Mouse (Mus musculus): ENCODE results near the gene Fbxo2.
"Not testable (repeated sequence)": the region's sequence is repeated elsewhere in the genome, so short reads cannot be mapped to it uniquely, and the experiment has no call there.

Fbxo2 gene

DNA sequence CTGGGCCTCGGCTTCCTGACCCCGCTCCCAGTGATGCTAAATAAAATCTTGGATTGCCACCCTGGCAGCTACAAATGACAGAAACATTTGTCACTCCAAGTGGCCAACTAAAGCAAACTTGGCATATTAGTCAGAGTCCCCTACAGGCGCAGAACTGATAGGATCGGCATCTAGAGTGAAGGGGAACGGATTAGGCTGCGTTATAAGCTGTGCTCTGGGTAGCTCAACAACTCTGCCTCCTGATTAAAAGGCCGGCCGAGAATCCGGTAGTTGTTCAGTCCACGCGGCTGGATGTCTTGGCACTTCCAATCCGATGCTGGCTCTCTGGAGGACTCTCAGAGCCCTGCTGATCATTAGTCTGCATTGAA, 14.1 kb downstream of the Fbxo2 start:
- DNase-seq (ENCODE audit: low spot score) = no peak

DNA sequence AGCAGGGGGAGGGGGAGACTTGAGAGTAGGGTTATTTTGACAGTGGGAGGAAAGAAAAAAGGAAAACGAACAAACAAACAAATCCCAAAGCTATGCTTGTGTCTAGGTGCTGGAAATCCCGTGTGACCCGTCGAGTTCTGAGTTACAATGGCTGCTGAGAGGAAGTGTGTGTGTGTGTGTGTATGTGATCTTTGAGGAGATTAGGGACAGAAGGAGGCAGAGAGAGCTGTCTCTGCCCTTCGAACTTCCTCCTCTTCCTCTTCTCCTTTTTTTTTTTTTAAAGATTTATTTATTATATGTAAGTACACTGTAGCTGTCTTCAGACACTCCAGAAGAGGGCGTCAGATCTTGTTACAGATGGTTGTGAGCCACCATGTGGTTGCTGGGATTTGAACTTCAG, 16.2 kb downstream of the Fbxo2 start:
- DNase-seq (ENCODE audit: low spot score) = not testable (repeated sequence)

DNA sequence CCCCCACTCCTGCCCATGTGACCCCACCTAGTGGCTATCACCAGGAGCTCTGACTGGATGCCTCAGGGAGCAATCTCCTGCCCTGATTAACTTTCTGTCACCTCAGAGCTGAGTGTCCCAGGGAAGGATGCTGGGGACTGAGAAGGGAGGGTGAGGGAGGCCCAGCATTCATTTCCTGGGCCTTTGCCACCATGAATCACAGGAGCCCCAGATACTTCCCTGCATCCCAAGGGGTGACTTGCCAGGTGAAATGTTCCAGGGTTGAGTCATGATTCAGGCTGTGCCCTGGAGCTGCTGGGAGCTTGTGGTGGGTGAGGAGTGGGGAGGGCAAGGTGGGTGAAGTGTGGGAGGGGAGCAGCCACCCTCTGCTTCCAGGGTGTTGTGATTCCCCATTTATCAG, 17.3 kb downstream of the Fbxo2 start:
- no peak for DNase-seq (ENCODE audit: low spot score)

DNA sequence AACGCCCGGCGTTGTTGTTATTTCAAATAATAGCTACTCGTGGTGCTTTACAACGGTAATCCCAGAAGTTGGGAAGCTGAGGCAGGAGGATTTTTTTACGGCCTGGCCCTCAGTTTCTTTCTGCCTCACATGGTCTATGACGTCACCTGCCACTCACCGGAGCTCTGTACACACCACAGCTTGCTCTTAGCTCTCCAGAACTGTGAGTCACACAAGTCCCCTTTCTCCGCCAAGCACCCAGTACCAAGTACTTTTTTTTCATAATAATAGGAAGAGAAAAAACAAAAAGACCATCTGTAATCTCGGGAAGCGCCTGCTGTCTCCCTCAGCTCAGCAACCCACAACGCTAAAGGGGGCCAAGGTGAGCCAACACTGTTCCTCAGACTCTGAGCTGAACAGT, 21.1 kb downstream of the Fbxo2 start:
- no peak for DNase-seq (ENCODE audit: low spot score)

DNA sequence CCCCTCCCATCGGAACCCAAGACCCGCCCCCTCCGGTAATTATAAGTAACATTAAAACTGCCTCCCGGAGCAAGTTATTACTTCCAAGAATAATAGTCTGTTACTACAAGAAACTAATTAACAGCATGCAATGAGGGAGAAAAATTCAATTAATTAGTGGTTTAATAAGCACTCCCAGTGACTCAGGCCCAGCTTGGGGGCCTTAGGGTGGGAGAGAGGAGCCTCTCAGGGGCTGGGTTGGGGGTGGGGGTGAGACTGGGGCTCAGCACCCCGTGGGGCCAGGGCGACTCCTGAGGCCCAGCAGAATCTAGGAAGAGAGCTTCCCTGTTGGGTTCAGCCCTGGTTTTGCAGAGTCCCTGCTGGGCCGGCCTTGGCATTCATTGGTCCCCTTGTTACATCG, 21.9 kb downstream of the Fbxo2 start:
- no peak for DNase-seq (ENCODE audit: low spot score)

DNA sequence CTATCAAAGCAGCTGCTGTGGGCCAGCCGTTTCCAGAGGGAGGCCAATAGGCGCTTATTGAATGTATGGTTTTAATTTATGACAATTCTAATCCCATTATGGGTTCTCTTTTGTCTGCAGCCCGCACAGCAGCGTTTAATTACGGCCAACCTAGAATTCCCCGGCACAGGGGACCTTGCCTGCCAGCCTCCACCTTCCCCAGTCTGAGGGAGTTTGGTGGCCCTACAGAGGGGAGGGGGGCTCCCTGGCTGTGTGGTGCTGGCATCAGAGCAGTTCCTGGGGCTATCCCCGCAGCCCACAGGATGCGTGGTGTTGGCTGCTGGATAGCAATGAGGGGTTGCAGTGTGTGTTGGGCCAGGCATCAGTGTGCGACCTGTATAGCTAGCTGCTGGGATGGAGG, 24.1 kb downstream of the Fbxo2 start:
- DNase-seq (ENCODE audit: low spot score) = no peak

DNA sequence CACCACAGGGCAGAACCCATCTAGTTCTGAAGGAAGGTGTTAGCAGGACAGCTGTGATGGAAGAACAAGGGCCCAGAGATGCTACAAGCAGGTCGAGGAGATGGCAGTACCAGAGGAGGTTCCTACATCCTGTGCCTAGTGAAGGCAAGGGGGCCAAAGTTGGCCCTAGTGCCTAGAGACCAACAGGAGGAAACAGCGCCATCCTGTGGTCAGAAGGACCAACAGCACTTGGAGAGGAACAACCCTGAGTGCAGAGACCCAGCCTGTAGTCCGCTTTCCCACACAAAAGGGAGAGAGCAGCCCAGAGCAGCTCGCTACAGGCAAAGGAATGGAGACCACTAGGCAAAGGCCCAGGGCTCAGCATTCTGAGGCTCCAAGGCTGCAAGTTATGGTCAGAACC, 25.4 kb downstream of the Fbxo2 start:
- no peak for DNase-seq (ENCODE audit: low spot score)

DNA sequence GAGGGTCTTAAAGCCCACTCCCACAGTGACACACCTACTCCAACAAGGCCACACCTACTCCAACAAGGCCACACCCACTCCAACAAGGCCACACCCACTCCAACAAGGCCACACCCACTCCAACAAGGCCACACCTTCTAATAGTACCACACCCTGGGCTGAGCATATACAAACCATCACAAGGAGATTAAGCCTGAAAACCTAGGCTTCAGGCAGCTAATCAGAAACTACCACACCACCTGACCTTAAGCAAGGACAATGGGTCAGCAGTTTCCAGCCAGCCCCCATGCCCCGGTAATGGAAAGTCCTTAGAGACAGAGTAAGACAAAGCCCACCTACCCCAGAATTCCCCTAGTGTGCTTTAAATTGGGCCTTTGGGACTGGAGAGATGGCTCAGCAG, 28.3 kb downstream of the Fbxo2 start:
- not testable (repeated sequence) for DNase-seq (ENCODE audit: low spot score)

DNA sequence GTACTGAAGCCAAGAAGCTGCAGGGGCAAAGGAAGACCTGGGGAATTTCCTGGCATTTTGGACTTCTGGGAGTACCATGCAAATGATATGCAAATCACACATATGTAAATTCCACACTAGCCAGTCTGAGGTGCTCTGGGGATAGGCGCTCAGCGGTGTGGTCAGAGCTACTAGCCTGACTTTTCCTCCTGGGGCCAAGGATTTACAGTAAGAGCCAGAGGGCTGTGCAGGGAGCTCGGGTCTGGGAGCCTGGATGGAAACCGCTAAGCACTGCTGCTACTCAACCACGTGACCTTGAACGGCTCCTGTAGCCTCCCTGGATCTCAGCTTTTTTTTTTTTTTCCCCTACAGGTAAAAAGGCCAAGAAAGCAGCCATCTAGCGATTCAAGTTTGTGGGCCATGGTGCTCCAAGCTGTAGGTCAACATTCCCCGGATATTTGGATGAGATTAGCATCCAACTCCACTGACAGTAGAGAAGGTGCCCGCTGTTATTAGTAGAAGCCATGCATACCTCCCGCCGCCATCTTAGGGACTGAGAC, 32.4 kb downstream of the Fbxo2 start:
- DNase-seq (ENCODE audit: low spot score) = no peak

DNA sequence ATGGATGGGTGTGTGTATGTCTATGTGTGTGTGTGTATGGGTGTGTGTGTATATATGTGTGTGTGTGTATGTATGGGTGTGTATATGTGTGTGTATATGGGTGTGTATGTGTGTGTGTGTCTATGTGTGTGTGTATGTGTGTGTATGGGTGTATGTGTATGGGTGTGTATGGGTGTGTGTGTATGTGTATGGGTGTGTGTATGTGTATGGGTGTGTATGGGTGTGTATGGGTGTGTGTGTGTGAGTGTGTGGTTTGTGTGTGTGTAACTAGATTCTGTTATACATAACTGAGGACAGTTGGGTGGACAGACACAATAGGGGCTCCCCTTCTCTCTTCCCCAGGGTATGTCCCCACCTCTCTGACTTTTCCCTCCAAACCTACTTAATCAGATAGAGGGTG, 34.0 kb downstream of the Fbxo2 start:
- DNase-seq (ENCODE audit: low spot score) = no peak

DNA sequence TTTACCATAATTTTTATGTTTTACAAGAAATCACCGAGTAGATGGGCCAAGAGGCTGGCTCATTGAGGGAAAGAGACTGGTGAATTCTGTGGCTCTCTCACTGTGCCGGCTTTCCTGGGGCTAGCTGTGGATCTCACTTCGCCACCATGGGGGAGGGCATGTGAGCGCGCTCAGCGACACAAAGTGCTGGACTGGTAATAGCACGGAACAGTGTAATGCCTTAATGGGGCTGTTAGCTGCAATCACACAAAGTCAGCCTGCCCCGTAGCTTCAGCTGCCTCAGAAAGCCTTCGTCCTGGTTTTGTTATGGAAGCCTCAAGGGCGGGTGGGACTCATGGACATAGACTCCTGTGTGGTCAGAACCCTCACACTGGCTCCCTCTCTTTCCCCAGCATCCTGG, 38.3 kb downstream of the Fbxo2 start:
- DNase-seq (ENCODE audit: low spot score) = no peak

DNA sequence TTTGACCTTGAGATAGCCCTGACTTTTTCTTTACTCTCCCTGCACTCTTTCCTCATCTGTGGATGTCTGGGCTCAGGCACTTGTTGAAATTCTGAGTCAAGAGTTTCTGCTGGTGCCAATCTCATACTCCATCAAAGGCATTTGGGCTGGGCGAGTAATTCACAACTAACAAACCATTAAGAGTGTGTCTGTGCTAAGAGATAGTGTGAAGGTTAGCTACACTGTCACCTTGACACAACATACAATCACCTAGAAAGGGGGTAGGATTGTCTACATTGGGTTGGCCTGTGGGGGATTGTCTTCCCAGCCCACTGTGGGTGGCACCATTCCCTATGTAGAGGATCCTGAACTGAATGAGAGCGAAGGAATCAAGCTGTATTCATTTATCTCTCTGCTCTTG, 43.1 kb downstream of the Fbxo2 start:
- DNase-seq (ENCODE audit: low spot score) = peak; percentile 39

DNA sequence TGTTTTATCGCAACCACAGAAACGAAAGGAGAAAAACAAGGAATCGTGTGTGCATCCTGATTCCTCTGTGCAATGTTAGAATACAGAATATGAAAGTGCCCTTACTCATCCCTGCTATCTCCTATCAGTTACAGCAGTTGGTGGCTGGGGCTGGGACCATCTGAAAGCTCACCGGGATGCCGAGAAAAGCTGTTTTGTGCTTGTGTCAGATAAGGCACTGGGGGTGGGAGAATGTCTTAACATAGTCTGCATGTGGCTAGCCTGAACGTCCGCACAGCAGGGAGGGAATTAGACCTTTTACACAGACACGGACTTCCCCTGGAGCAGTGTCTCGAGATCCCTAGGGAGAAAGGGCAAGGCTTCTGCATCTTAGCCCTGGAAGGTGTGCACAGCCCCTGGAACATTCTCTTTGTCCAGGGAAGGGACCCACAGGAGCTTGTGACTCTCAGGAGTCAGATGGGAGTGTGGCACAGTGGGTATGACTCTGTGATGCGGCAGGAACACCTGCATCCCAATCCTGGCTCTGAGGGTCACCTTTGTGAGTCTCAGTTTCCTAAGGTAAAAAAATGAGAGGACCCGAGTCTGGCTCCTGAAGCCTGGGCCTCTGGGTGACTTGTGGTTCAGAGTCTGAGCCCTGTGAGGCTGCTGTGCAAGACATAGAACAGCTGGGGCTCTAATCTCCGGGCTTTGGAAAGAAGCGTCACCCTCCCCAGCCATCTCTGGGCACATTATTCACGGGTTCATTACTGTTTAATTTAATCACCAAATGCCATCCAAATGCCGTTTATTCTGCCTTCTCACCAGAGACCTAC, 43.8 kb downstream of the Fbxo2 start:
- DNase-seq (ENCODE audit: low spot score) = peak; percentile 86

DNA sequence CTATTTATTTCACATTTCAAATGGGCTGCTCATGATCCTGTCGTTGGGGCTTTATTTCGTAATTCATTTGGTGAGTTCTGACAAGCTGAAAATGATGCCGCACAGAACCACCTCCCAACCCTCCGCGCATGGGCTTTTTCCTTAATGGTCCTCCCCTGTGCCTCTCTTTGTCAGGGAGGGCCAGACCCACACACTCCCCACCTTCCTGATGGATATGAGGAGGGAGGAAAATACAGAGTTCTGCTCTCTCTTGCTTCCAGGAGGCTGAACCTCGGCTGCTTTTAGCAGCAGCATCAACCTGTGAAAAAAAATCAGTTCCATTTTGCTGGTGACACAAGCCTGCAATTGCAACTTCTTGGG, 44.4 kb downstream of the Fbxo2 start:
- no peak for DNase-seq (ENCODE audit: low spot score)

DNA sequence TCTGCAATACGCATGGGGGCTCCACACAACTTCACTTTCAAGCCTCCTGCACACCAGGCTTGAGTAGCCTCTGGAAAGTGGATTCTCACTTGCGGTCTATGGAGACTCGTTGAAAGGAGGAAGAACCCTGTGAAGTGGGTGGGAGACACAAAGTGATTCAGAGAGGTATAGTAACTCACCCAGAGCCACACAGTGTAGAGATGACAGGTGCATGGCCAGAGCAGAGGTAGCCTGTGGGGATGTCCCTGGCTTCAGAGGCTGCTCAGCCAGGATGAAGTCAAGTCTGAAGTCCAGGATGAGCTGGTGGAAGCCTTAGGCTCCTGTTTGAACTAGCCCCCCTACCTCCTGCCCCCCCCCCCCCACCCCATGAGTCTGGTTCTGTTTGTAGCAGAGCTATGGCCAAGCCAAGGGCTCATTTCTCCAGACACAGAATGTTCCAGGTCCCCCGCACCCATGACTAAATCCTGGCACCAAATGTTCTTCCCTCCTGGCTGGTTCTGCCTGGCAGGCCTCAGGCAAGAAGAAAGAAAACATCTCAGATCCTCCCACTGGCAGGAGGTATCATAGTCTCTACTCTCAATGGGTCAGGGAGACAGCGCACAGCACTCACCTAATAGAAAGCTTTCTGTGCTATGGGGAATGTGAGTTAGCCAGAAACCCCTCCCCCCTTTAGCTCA, 54.2 kb downstream of the Fbxo2 start:
- DNase-seq (ENCODE audit: low spot score) = no peak

DNA sequence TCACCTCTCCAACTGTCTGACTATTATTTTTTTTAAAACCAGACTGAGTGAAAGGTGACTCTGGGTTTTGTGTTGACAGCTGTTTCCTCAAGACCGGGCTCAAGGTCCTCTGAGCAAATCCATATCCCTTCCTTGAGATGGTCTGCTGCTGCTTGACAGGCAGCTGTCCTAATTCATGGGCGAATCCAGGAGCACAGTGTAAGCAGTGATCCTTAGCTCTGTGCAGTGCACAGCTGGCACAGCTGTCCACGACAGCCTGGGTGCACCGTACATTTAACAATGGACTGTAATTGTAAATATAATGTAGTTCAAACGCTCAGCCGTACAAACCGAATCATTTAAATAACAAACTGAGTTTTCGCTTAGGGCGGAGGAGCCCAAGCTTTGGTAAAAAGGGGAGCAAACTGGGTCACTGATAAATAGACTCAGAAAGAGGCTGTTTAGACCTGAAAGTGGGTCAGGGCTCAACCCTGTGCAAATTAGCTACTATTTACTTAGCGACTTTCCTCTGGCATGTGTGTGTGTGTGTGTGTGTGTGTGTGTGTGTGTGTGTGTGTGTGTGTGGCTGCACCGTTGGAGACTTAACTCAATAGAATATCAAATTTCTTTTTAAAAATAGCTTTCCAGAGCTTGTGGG, 55.0 kb downstream of the Fbxo2 start:
- no peak for DNase-seq (ENCODE audit: low spot score)
